In genomic region chr2:172329179-172329578, GRCm38 (mm10) we compare ENCODE assay signal across 7 mouse cellular contexts. TPM values are rescaled to one million over a fixed set of nuclear protein-coding genes. Genes with fewer than 3 reads are reported as not detected.
DNase-seq lines count a peak whose midpoint lies in the region; ATAC-seq lines count a peak whose summit lies in the region.

No protein-coding gene starts in this region.

- peaks cover 31% of the 10 kb centered on the region for H3K27me3 ChIP-seq in forebrain, embryonic 10.5 days (ENCODE audit: poor library complexity, severe bottlenecking)
- peaks cover 17% of the 10 kb centered on the region for H3K27me3 ChIP-seq in liver, embryonic 16.5 days (ENCODE audit: control insufficient read depth, insufficient read depth, low read depth, low read length)

- H3K9ac ChIP-seq in liver, embryonic 16.5 days (ENCODE audit: low read depth, low read length) = no peak overlapping the region

- H3K36me3 ChIP-seq in forebrain, embryonic 10.5 days (replicated peaks) = no peaks in the 10 kb centered on the region
- H3K36me3 ChIP-seq in liver, embryonic 16.5 days (ENCODE audit: control insufficient read depth, insufficient read depth) = no peaks in the 10 kb centered on the region

- WGBS in forebrain, embryonic 10.5 days = 7% methylated on average over 13 of the region's 13 CpGs
- 8% methylated on average over 13 of the region's 13 CpGs for WGBS in liver, embryonic 16.5 days (ENCODE audit: insufficient replicate concordance)

- peaks cover 8% of the 10 kb centered on the region for H3K4me1 ChIP-seq in forebrain, embryonic 10.5 days
- no peaks in the 10 kb centered on the region for H3K4me1 ChIP-seq in liver, embryonic 16.5 days (ENCODE audit: control insufficient read depth, low read depth, low read length)

- DNase-seq in urinary bladder, postnatal 25 days (ENCODE audit: low spot score) = peak; percentile 45
- no peak for DNase-seq in urinary bladder, adult 18-20 months (ENCODE audit: low spot score in 2 of 2)
- peak; percentile 84 for DNase-seq in brain, adult 2 months (ENCODE audit: low read depth, low spot score)
- peak; percentile 78 for DNase-seq in forebrain, embryonic 10.5 days (ENCODE audit: extremely low spot score, low spot score)
- peak; percentile 66 for DNase-seq in kidney, postnatal 10 days
- DNase-seq in retina, embryonic 14.5 days (ENCODE audit: low spot score) = peak; percentile 90

- no peak overlapping the region for H3K27ac ChIP-seq in forebrain, embryonic 10.5 days
- H3K27ac ChIP-seq in liver, embryonic 16.5 days (ENCODE audit: low read length) = no peak overlapping the region

- no peak overlapping the region for H3K4me2 ChIP-seq in liver, embryonic 16.5 days (ENCODE audit: low read depth, low read length)

- H3K9me3 ChIP-seq in forebrain, embryonic 10.5 days = no peaks in the 10 kb centered on the region
- H3K9me3 ChIP-seq in liver, embryonic 16.5 days (replicated peaks; ENCODE audit: control insufficient read depth, low read length) = no peaks in the 10 kb centered on the region

- ATAC-seq in liver, embryonic 16.5 days (ENCODE audit: low read depth) = peak; percentile 66

- peak overlapping the region; percentile 26; the same call in 1 of the 2 replicates for H3K4me3 ChIP-seq in forebrain, embryonic 10.5 days
- H3K4me3 ChIP-seq in liver, embryonic 16.5 days (ENCODE audit: low read depth, low read length) = no peak overlapping the region

RNA-seq across cellular contexts. Expression of gene Fam210b, which starts 16.2 kb away (rescaled TPM):
- 15.7 and 16.6 TPM in 2 replicates for polyA plus RNA-seq in forebrain, embryonic 10.5 days (2016; fragmentation: Nextera tagmentation; extraction: Ambion mirVana)
- 136 and 144 TPM in 2 replicates for polyA plus RNA-seq in liver, embryonic 16.5 days (2015; fragmentation: Nextera tagmentation; extraction: Ambion mirVana)

RNA-seq across cellular contexts. Expression of gene Aurka, which starts 41.2 kb away (rescaled TPM):
- polyA plus RNA-seq in forebrain, embryonic 10.5 days (2016; fragmentation: Nextera tagmentation; extraction: Ambion mirVana) = 224 and 227 TPM in 2 replicates
- polyA plus RNA-seq in liver, embryonic 16.5 days (2015; fragmentation: Nextera tagmentation; extraction: Ambion mirVana) = 118 and 130 TPM in 2 replicates

RNA-seq across cellular contexts. Expression of gene Cstf1, which starts 41.3 kb away (rescaled TPM):
- polyA plus RNA-seq in forebrain, embryonic 10.5 days (2016; fragmentation: Nextera tagmentation; extraction: Ambion mirVana) = 56.0 and 57.2 TPM in 2 replicates
- polyA plus RNA-seq in liver, embryonic 16.5 days (2015; fragmentation: Nextera tagmentation; extraction: Ambion mirVana) = 18.8 and 19.6 TPM in 2 replicates

Comparison
In these comparisons a context has a peak if more than half of its experiments do, and no peak if none do; other contexts are left out.
1. DNase-seq: peak in urinary bladder, postnatal 25 days (single experiment), brain, adult 2 months (single experiment), forebrain, embryonic 10.5 days (single experiment), kidney, postnatal 10 days (single experiment) and retina, embryonic 14.5 days (single experiment); none in urinary bladder, adult 18-20 months (0 of 2).